Mouse (Mus musculus): Measurements from ENCODE around the gene Dync1i1. TPM values are rescaled to one million over a fixed set of nuclear protein-coding genes. Genes with fewer than 3 reads are reported as not detected.

The Dync1i1 gene
- polyA plus RNA-seq, 1 experiment from 2014 or later: 4.0 TPM

- WGBS: 61% methylated on average over 9 of the region's 9 CpGs
- Histone ChIP-seq H3K36me3 (ENCODE audit: control insufficient read depth, insufficient read depth, low read length) (no peaks in the 10 kb centered on the region), H3K27ac (ENCODE audit: low read depth, low read length) (no peak overlapping the region), H3K9me3 (ENCODE audit: control insufficient read depth, low read length) (no peaks in the 10 kb centered on the region), H3K4me3 (ENCODE audit: low read depth, low read length) (no peak overlapping the region), H3K4me2 (replicated peaks; ENCODE audit: low read depth, low read length) (no peak overlapping the region), H3K4me1 (replicated peaks; ENCODE audit: control insufficient read depth, insufficient read depth, low read length) (no peaks in the 10 kb centered on the region), H3K27me3 (ENCODE audit: control insufficient read depth, insufficient read depth, low read length) (no peaks in the 10 kb centered on the region), H3K9ac (ENCODE audit: low read depth, low read length) (no peak overlapping the region)
- DNase-seq (ENCODE audit: low spot score) (no peak), ATAC-seq (ENCODE audit: low FRiP score) (no peak)
These were observed 291.5 kb downstream of the Dync1i1 start for GRCm38 (mm10) chr6:6016931-6017330.

- WGBS: 30% methylated on average over 6 of the region's 6 CpGs
- Histone ChIP-seq H3K36me3 (ENCODE audit: control insufficient read depth, insufficient read depth, low read length) (no peaks in the 10 kb centered on the region), H3K4me3 (ENCODE audit: low read depth, low read length) (no peak overlapping the region), H3K4me2 (replicated peaks; ENCODE audit: low read depth, low read length) (no peak overlapping the region), H3K9me3 (ENCODE audit: control insufficient read depth, low read length) (no peaks in the 10 kb centered on the region), H3K9ac (ENCODE audit: low read depth, low read length) (no peak overlapping the region), H3K4me1 (replicated peaks; ENCODE audit: control insufficient read depth, insufficient read depth, low read length) (no peaks in the 10 kb centered on the region), H3K27me3 (ENCODE audit: control insufficient read depth, insufficient read depth, low read length) (no peaks in the 10 kb centered on the region), H3K27ac (ENCODE audit: low read depth, low read length) (no peak overlapping the region)
- ATAC-seq (ENCODE audit: low FRiP score) (no peak), DNase-seq (ENCODE audit: low spot score) (no peak)
These were observed 298.5 kb downstream of the Dync1i1 start for GRCm38 (mm10) chr6:6023976-6024375.

- no peaks in the 10 kb centered on the region for H3K9me3 ChIP-seq (ENCODE audit: control insufficient read depth, low read length)
- no peak overlapping the region for H3K27ac ChIP-seq (ENCODE audit: low read depth, low read length)
- no peak overlapping the region for H3K4me3 ChIP-seq (ENCODE audit: low read depth, low read length)
- 93% methylated on average over 6 of the region's 6 CpGs for WGBS
- H3K36me3 ChIP-seq (ENCODE audit: control insufficient read depth, insufficient read depth, low read length): no peaks in the 10 kb centered on the region
- ATAC-seq (ENCODE audit: low FRiP score) (no peak), DNase-seq (ENCODE audit: low spot score) (no peak)
- H3K4me2 ChIP-seq (replicated peaks; ENCODE audit: low read depth, low read length): no peak overlapping the region
- no peaks in the 10 kb centered on the region for H3K27me3 ChIP-seq (ENCODE audit: control insufficient read depth, insufficient read depth, low read length)
- no peak overlapping the region for H3K9ac ChIP-seq (ENCODE audit: low read depth, low read length)
- no peaks in the 10 kb centered on the region for H3K4me1 ChIP-seq (replicated peaks; ENCODE audit: control insufficient read depth, insufficient read depth, low read length)
These were observed 302.2 kb downstream of the Dync1i1 start for GRCm38 (mm10) chr6:6027664-6028063.

- no peak overlapping the region for H3K4me3 ChIP-seq (ENCODE audit: low read depth, low read length)
- no peak overlapping the region for H3K27ac ChIP-seq (ENCODE audit: low read depth, low read length)
- H3K27me3 ChIP-seq (ENCODE audit: control insufficient read depth, insufficient read depth, low read length): no peaks in the 10 kb centered on the region
- no peaks in the 10 kb centered on the region for H3K36me3 ChIP-seq (ENCODE audit: control insufficient read depth, insufficient read depth, low read length)
- H3K4me2 ChIP-seq (replicated peaks; ENCODE audit: low read depth, low read length): no peak overlapping the region
- DNase-seq (ENCODE audit: low spot score): peak; percentile 20
- 37% methylated on average over 18 of the region's 18 CpGs for WGBS
- no peaks in the 10 kb centered on the region for H3K9me3 ChIP-seq (ENCODE audit: control insufficient read depth, low read length)
- H3K9ac ChIP-seq (ENCODE audit: low read depth, low read length): no peak overlapping the region
- no peaks in the 10 kb centered on the region; the same call in 1 of the 2 replicates for H3K4me1 ChIP-seq (replicated peaks; ENCODE audit: control insufficient read depth, insufficient read depth, low read length)
- no peak for ATAC-seq (ENCODE audit: low FRiP score)
These were observed 313.5 kb downstream of the Dync1i1 start for GRCm38 (mm10) chr6:6038773-6039550.

- no peaks in the 10 kb centered on the region for H3K4me1 ChIP-seq (replicated peaks; ENCODE audit: control insufficient read depth, insufficient read depth, low read length)
- no peak overlapping the region for H3K27ac ChIP-seq (ENCODE audit: low read depth, low read length)
- 85% methylated on average over 12 of the region's 12 CpGs for WGBS
- H3K27me3 ChIP-seq (ENCODE audit: control insufficient read depth, insufficient read depth, low read length): no peaks in the 10 kb centered on the region
- DNase-seq (ENCODE audit: low spot score) (no peak), ATAC-seq (ENCODE audit: low FRiP score) (no peak)
- H3K4me3 ChIP-seq (ENCODE audit: low read depth, low read length): no peak overlapping the region
- H3K36me3 ChIP-seq (ENCODE audit: control insufficient read depth, insufficient read depth, low read length): no peaks in the 10 kb centered on the region
- no peak overlapping the region for H3K9ac ChIP-seq (ENCODE audit: low read depth, low read length)
- H3K4me2 ChIP-seq (replicated peaks; ENCODE audit: low read depth, low read length): no peak overlapping the region
- H3K9me3 ChIP-seq (ENCODE audit: control insufficient read depth, low read length): no peaks in the 10 kb centered on the region
These were observed 321.4 kb downstream of the Dync1i1 start for GRCm38 (mm10) chr6:6046729-6047424.

- DNase-seq (ENCODE audit: low spot score) (no peak), ATAC-seq (ENCODE audit: low FRiP score) (no peak)
- Histone ChIP-seq H3K4me1 (replicated peaks; ENCODE audit: control insufficient read depth, insufficient read depth, low read length) (no peaks in the 10 kb centered on the region), H3K4me2 (replicated peaks; ENCODE audit: low read depth, low read length) (no peak overlapping the region), H3K36me3 (ENCODE audit: control insufficient read depth, insufficient read depth, low read length) (no peaks in the 10 kb centered on the region), H3K27me3 (ENCODE audit: control insufficient read depth, insufficient read depth, low read length) (no peaks in the 10 kb centered on the region), H3K9ac (ENCODE audit: low read depth, low read length) (no peak overlapping the region), H3K27ac (ENCODE audit: low read depth, low read length) (no peak overlapping the region), H3K4me3 (ENCODE audit: low read depth, low read length) (no peak overlapping the region), H3K9me3 (ENCODE audit: control insufficient read depth, low read length) (no peaks in the 10 kb centered on the region)
- WGBS: 64% methylated on average over 11 of the region's 11 CpGs
These were observed 327.3 kb downstream of the Dync1i1 start for GRCm38 (mm10) chr6:6052696-6053095.

GRCm38 (mm10) chr6:6053946-6054345 lies 328.5 kb downstream of the Dync1i1 start:
- Histone ChIP-seq H3K27me3 (ENCODE audit: control insufficient read depth, insufficient read depth, low read length) (no peaks in the 10 kb centered on the region), H3K27ac (ENCODE audit: low read depth, low read length) (no peak overlapping the region), H3K9me3 (ENCODE audit: control insufficient read depth, low read length) (no peaks in the 10 kb centered on the region), H3K36me3 (ENCODE audit: control insufficient read depth, insufficient read depth, low read length) (no peaks in the 10 kb centered on the region), H3K4me1 (replicated peaks; ENCODE audit: control insufficient read depth, insufficient read depth, low read length) (no peaks in the 10 kb centered on the region), H3K9ac (ENCODE audit: low read depth, low read length) (no peak overlapping the region), H3K4me2 (replicated peaks; ENCODE audit: low read depth, low read length) (no peak overlapping the region), H3K4me3 (ENCODE audit: low read depth, low read length) (no peak overlapping the region)
- ATAC-seq (ENCODE audit: low FRiP score) (no peak), DNase-seq (ENCODE audit: low spot score) (no peak)
- 87% methylated on average over 3 of the region's 3 CpGs for WGBS

- H3K36me3 ChIP-seq (ENCODE audit: control insufficient read depth, insufficient read depth, low read length): no peaks in the 10 kb centered on the region
- H3K27me3 ChIP-seq (ENCODE audit: control insufficient read depth, insufficient read depth, low read length): no peaks in the 10 kb centered on the region
- no peak overlapping the region for H3K27ac ChIP-seq (ENCODE audit: low read depth, low read length)
- H3K4me3 ChIP-seq (ENCODE audit: low read depth, low read length): no peak overlapping the region
- DNase-seq (ENCODE audit: low spot score): no peak
- no peak overlapping the region for H3K9ac ChIP-seq (ENCODE audit: low read depth, low read length)
- 45% methylated on average over 3 of the region's 3 CpGs for WGBS
- H3K9me3 ChIP-seq (ENCODE audit: control insufficient read depth, low read length): no peaks in the 10 kb centered on the region
- no peaks in the 10 kb centered on the region for H3K4me1 ChIP-seq (replicated peaks; ENCODE audit: control insufficient read depth, insufficient read depth, low read length)
- no peak for ATAC-seq (ENCODE audit: low FRiP score)
- H3K4me2 ChIP-seq (replicated peaks; ENCODE audit: low read depth, low read length): no peak overlapping the region
These were observed 333.1 kb downstream of the Dync1i1 start for GRCm38 (mm10) chr6:6058548-6058947.

GRCm38 (mm10) chr6:6067201-6067600 lies 341.8 kb downstream of the Dync1i1 start:
- Histone ChIP-seq H3K4me1 (replicated peaks; ENCODE audit: control insufficient read depth, insufficient read depth, low read length) (0 out of 2 replicates have a peak, but pooled peaks cover 3% of the 10 kb centered on the region), H3K4me2 (replicated peaks; ENCODE audit: low read depth, low read length) (no peak overlapping the region), H3K9me3 (ENCODE audit: control insufficient read depth, low read length) (no peaks in the 10 kb centered on the region), H3K9ac (ENCODE audit: low read depth, low read length) (no peak overlapping the region), H3K36me3 (ENCODE audit: control insufficient read depth, insufficient read depth, low read length) (no peaks in the 10 kb centered on the region), H3K27ac (ENCODE audit: low read depth, low read length) (no peak overlapping the region), H3K4me3 (ENCODE audit: low read depth, low read length) (no peak overlapping the region), H3K27me3 (ENCODE audit: control insufficient read depth, insufficient read depth, low read length) (no peaks in the 10 kb centered on the region)
- 87% methylated on average over 6 of the region's 6 CpGs for WGBS
- DNase-seq (ENCODE audit: low spot score) (no peak), ATAC-seq (ENCODE audit: low FRiP score) (no peak)
